Mouse (Mus musculus) urinary bladder, adult 2 months (tissue): ENCODE results near the gene Bag1. TPM values are rescaled to one million over a fixed set of nuclear protein-coding genes. Genes with fewer than 3 reads are reported as not detected.
"Not testable (repeated sequence)": the region's sequence is repeated elsewhere in the genome, so short reads cannot be mapped to it uniquely, and the experiment has no call there.

Source experiments
- DNase-seq: peaks from one replicate; pipeline ENCODE4 v3.0.0; 2022; ENCODE audit warnings: low spot score
- polyA plus RNA-seq: library from polyadenylated mRNA; depleted of rRNA; stranded (reverse); fragments of >200 nt; gene quantifications from 2 replicates; pipeline ENCODE4 v1.2.3, GENCODE M21; 2012

Gene Bag1
- polyA plus RNA-seq, 1 experiment, result 126 TPM

GRCm38 (mm10) chr4:40936175-40936839 is 11.8 kb downstream of the Bag1 start:
- no peak for DNase-seq

DNA sequence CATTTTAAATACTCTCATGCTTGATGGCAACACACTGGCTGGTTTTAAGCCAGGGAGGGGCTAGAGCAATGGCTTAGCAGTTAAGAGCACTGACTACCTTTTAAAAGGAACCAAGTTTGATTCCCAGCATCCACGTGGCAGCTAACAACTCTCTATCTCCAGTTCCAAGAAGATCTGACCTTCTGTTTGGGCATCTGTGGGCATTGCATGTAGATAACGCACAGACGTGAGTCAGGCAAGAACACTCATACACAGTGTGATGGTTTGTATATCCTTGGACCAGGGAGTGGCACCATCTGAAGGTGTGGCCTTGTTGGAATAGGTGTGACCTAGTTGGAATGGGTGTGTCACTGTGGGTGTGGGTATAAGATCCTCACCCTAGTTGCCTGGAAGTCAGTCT is 13.7 kb downstream of the Bag1 start:
- DNase-seq, result not testable (repeated sequence)

DNA sequence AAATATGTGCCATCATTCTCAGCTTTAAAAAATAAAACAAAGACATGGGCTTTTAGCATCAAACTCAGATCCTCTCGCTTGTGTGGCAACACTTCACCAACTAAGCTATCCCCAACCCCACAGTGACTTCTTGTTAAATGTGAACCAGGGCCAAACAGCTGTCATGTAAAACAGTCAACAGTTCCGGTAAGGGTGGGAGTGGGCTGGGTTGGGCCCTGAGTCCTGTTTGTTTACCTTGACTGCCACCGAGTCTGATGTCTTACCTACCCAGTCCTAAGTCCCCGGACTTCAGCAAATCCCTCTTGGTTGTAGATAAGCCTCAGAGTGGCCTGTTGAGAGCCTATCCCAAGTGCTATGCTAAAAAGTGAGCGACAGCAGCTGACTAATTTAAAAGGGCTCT is 14.4 kb downstream of the Bag1 start:
- DNase-seq, result no peak

DNA sequence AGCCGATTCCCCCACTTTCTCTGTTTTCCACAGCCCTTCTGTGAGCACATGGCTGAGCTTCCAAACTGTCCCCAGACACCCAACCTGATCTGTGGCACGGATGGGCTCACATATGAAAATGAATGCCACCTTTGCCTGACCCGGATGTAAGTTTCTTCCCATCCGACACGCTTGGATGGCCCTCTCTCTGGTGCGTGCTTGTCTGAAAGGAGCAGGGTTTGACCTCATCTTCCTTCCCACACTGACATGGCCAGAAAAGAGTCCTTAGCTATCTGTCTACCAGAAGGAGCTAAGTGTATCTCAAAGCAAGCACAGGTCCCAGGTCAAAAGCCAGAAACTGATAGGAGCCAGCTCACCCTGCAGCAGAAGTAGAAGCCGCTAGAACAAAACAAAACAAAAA is 19.0 kb downstream of the Bag1 start:
- no peak for DNase-seq

GRCm38 (mm10) chr4:40925568-40925967 is 22.5 kb downstream of the Bag1 start:
- DNase-seq, result no peak

- no peak for DNase-seq
These were observed 24.9 kb downstream of the Bag1 start for GRCm38 (mm10) chr4:40923087-40923651.

GRCm38 (mm10) chr4:40921288-40921687 is 26.8 kb downstream of the Bag1 start:
- DNase-seq, result no peak

- DNase-seq, result no peak
These were observed 27.5 kb downstream of the Bag1 start for GRCm38 (mm10) chr4:40920576-40920975.

DNA sequence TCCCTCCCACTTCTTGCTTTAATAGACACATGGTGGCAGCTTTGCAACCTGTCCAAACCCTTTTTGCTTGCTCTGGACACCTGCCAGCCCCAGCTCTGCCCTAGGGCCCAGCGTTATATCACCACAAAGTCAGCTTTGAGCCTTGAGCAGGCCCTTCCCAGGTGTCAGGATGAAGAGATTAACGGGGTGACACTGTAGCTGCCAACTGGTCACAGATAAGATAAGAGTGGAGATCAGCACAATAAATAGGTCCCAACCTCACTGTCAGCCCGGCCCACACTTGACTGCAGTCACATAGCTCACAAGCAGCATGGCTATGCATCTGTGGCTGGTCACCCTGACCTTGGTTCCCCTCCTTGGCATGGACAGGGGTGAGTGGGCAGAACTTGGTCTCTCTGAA is 28.3 kb downstream of the Bag1 start, which contains the start of gene Spink4:
Spink4 (plus strand) TSS at position 268 of the 400 bp plus-strand sequence.
- no peak for DNase-seq

DNA sequence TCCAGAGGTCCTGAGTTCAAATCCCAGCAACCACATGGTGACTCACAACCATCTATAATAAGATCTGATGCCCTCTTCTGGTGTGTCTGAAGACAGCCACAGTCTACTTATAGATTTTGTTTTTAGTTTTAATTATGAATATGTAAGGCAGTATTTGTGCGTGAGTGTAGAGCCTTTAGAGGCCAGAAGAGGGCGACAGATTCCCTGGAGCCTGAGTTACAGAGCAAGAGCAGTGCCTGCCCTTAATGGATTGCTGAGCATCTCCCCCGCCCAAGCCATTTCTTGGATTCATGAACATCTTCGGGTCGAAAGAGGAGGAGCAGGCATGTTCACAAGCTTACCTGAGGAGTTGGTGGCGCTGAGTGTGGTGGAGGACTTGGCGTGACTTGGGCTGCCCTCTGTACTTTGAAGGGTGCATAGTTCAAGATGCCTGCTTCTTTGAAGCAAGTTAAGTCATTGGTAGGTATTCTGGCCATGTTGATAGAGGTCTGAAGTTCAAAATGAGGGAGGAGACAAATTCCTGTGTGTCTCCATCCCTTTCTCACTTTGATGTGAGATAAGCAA is 31.4 kb downstream of the Bag1 start:
- no peak for DNase-seq

DNA sequence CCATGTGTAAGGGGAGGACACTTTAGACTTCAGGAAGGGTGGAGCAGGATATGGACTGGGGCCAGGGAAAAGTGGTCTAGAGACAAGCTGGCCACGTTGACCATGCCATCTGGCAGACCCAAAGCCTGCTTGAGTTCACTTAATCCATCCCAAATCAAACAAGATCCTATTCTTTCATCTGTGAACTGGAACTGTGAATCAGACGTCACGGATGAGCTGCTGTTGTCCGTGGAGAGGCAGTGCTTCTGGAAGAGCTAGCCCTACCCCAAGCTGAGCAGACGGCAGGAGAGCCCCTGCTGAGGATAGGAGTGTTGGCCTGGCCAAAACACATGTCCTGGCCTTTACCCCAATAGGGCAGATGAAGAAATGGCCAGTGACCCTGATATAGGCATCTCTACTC is 32.1 kb downstream of the Bag1 start:
- DNase-seq, result no peak

- DNase-seq, result no peak
These were observed 33.7 kb downstream of the Bag1 start for GRCm38 (mm10) chr4:40914287-40914867.

DNA sequence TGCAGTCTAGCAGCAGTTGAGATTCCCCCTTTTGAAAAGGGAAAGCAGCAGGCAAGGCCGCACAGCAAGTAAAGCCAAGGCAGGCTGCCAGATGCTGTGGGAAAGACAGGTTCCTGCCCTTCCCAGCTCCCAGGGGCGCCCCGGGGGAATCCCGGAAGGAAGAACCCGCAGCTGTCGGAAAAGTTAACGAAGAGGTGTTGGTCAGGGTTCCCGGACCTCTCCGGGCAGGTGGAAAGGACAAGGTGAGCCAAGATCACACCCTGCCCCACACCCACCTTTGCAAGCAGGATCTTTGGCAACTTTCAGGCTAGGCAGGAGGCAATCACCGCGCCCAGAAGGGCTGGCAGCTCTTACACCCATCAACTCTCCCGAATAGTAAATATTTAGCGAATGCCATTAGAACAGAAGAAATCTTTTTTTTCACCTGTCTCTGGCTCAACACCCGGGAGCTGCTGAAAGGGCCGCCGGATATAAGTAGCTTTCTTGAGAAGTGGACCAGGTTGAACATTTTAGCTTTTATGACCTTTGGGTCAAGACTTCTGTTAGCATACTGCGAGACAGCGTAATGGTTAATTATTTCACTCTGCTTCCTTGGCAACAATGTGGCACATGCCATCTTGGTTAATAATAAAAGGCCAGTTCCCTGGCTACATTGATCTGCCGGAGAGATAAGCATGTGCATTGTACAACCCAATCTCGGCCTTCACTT is 39.7 kb downstream of the Bag1 start:
- DNase-seq, result peak; percentile 40

DNA sequence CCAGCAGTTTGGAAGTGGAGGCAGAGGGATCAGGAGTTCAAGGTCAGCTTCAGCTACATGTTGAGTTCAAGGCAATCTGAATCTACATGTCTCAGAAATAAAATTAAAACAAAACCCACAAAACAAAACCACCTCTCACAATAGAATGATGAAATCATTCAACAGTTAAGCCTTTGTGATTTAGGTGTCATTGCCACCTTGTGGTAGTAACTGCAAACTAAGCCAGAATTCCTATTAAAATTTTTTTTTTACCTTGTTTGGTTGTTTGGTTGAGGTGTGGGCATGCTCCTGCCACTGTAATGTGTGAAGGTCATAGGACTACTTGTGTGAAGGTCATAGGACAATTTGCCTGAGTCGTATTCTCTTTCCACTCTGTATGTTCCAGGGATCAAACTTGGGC is 41.8 kb downstream of the Bag1 start:
- no peak for DNase-seq

- no peak for DNase-seq
These were observed 47.5 kb downstream of the Bag1 start for GRCm38 (mm10) chr4:40900612-40901011.

DNA sequence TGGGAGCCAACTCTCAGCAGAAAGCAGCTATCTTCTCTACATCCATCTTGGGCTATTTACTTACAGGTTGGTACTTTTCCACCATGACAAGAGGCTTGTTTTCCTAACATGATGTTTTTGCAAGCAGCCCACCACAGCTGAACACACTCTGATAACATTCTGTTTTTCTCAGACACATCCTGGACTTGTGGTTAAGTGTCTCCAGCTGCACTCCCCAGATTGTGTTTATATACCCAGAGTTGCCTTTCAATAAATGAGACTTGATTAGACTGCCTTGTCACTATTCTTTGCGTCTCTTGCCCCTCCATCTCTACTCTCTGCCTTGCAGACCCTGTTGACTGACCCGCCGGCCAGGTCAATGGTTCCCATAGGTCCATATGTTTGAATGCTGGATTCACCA is 48.0 kb downstream of the Bag1 start:
- DNase-seq, result no peak

DNA sequence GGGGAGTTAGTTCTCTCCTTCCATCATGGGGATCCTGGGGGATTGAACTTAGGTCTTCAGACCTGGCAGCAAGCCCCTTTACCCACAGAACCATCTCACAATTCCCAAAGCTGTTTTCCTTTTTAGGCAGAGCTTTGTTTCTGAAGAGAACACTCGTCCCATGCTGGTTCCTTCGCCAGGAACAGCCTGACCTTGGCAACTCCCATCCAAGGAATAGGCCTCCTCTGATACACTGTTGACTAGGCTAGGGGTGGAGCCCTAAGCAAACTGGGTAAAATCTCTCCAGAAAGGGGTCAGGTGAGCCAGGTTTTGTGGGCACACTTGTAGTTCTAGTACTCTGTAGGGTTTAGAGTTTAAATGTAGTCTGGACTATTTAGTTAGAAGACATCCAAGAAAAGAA is 48.8 kb downstream of the Bag1 start:
- DNase-seq, result no peak

- no peak for DNase-seq
These were observed 49.5 kb downstream of the Bag1 start for GRCm38 (mm10) chr4:40898476-40899044.

DNA sequence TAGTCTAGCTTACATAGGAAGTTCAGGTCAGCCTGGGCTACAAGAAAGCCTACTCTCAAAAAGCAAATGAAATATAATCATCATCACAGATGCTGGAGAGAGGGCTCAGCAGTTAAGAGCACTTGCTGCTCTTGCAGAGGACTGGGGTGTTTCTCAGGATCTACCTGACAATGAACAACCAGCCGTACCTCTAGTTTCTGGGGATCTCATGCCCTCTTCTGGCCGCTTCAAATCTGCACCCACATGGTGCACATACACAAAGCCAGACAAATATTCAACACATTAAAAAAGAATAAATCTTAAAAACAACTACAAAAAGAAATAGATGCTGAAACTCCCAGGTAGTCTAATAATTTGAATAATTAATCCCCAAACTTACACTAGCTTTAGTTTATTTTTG is 52.4 kb downstream of the Bag1 start:
- DNase-seq, result no peak

- no peak for DNase-seq
These were observed 53.0 kb downstream of the Bag1 start for GRCm38 (mm10) chr4:40895118-40895517.

GRCm38 (mm10) chr4:40891206-40891605 is 56.9 kb downstream of the Bag1 start:
- no peak for DNase-seq

DNA sequence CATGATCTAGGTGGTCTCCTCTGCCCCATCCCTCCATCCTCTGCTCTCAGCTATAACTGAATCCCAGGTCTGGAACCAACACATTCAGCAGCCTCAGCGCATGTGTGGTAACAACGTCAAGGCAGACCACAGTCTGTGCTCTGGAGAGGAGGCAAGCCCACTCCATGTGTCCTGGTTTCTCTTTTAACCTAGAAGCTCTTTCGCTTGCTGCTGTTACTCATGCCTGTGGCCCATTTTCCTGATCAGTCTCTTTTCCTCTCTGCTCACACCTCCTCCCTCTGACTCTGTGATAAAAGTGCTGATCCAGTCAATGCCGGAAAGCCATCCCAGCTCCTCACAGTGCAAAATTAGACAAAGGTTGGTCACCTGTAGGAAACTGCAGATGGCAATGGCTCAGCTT is 58.1 kb downstream of the Bag1 start:
- DNase-seq, result no peak
